Mouse (Mus musculus) heart, postnatal 25 days (tissue): ENCODE data around the gene Agap1. TPM values are rescaled to one million over a fixed set of nuclear protein-coding genes. Genes with fewer than 3 reads are reported as not detected.

Experiments used
- DNase-seq: peaks from one replicate; pipeline ENCODE4 v3.0.0; 2022; ENCODE audit warnings: low spot score
- intact Hi-C: fragments of 180-260 bp; cut with DNase I; formaldehyde crosslinking; loops from one replicate; pipeline ENCODE4 v1.15.1; 2025
- total RNA-seq, 2 experiments: library from RNA; stranded (reverse); gene quantifications; 2 replicates each; pipeline ENCODE4 v1.2.3; 2021

The Agap1 gene
- total RNA-seq, 2 experiments from 2014 or later = 62.8 to 65.5 TPM

GRCm38 (mm10) chr1:89724555-89724954, 269.9 kb downstream of the Agap1 start:
- intact Hi-C loops = no loop called here
- no peak for DNase-seq

GRCm38 (mm10) chr1:89724957-89725356, 270.4 kb downstream of the Agap1 start:
- DNase-seq = no peak
- intact Hi-C loops = no loop called here

DNA sequence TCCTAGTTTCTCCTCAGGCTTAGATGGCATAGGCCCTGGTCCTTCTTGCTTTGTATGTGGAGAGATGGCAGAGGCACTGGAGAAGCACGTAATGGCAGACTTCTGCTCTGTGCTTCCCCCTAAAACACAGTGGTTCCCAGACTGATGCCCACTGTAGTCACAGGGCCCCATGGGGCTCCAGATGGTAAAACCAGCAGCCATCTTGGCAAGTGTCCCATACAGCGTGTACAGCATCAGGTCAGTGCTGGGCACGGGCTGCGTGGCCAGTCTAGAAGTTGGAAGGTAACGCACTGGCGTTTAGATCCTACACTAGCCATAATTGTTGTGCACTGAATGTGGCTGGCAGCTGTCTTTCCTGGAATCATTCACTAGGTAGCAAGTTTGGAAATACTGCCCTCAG, 273.9 kb downstream of the Agap1 start:
- intact Hi-C loops = no loop called here
- DNase-seq = no peak

DNA sequence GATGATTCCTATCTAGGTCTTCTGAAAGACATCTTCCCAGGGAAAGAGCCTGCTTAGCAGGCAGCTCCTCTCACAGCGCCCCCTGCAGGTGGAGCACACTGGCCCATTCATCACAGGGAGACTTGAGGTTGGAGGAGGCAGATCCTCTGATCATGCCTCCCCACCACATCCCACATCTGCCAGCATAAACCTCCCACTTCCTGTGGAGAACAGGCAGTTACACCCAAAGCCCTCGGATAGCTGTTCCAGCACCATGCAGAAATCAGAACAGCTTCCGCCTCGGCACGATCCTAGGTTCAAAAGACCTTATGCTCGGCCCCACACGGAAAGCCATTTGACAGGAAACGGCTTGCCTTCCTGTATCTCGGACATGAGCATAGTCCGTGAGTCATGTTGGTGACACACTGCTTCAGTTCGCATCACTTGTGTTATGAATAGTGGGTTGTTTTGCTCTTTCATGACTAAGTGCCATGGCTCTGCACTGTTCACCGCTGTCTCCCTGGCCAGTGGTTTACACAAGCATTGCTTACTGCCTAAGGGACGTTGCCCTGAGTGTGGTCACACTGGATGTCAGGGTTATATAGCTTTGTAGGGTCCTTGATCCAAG, 276.1 kb downstream of the Agap1 start:
- intact Hi-C loops = no loop called here

GRCm38 (mm10) chr1:89734368-89734767, 279.8 kb downstream of the Agap1 start:
- no peak for DNase-seq
- intact Hi-C loops = no loop called here

More for the DNA sequence above, 276.1 kb downstream of the Agap1 start:
- DNase-seq = no peak

- intact Hi-C loops = no loop called here
- no peak for DNase-seq
These were observed 280.5 kb downstream of the Agap1 start for GRCm38 (mm10) chr1:89735146-89735545.

DNA sequence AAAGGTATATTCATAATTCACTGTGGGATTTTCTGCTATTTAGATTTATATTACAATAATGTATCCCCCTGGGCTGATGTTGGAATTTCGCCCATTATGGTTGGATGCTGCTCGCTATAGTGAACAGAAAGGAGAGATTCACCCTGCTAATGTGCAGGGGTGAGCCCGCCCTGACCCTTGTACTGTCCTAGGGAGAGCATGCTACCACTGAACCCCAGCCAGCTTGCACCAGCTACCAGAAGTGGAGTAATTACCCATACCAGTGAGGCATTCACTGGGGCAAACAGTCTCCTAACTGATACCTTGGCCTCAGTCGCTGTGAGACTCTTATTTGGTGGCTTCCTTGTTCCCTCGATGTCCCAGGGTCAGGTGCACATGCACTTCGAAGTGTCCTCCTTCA, 281.4 kb downstream of the Agap1 start:
- intact Hi-C loops = no loop called here
- no peak for DNase-seq

DNA sequence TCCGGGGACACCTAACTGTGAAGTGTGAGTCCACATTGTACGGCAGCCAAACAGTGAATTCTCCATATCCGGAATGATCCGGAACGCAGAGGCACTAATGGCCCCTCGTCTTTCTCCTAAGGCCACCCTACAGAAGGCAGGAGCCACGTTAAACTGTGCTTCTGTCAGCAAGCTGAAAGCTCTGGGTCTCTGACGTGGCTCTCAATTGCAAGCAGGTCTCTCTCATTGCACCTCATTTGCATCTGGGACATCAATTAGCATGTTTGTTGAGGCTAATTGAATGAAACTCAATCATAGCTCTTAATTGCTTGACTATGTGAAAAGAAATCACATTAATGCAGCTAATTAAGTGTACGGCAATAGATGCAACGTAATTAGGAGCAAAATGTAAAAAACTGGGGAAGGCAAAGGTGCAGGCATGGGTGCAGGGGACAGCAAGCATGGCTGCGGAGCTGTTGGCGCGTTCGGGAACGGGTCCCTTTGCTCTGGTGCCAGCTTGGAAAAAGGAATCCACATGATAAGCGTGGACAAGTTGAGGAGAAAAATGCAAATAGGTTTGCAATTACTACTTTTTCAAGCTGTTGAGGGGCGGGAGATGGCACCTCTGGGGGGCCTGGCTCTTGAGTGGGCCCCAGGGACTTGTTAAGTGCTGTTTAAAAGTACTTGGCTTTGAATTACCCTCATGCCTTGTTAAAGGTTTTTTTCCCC, 284.6 kb downstream of the Agap1 start:
- intact Hi-C loops = no loop called here
- no peak for DNase-seq

- DNase-seq = no peak
- intact Hi-C loops = no loop called here
These were observed 285.1 kb downstream of the Agap1 start for GRCm38 (mm10) chr1:89739775-89740099.

DNA sequence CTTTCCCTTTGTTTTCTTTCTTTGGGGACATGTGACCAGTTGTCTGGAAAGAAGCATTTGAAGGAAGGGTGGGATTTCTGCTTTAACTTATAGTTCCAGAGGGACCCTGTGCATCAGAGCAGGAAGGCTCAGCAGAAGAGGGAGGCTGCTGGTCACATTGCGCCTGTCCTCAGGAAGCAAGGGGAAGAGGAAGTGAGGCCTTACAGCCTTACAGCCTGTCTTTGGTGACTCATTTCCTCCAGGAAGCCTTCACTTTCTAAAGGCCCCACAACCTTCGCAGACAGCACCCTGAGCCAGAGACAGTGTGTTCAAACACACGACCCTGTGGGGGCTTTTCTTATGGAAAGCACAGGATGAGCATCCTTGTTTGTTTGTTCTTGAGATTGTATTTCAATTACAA, 287.8 kb downstream of the Agap1 start:
- DNase-seq = no peak
- intact Hi-C loops = no loop called here

GRCm38 (mm10) chr1:89746171-89746570, 291.6 kb downstream of the Agap1 start:
- no peak for DNase-seq
- intact Hi-C loops = no loop called here

- intact Hi-C loops = loop anchor here (5.0 kb wide), 1 partner anchor 97 kb away; no protein-coding TSS in a partner anchor
- DNase-seq = no peak
These were observed 295.1 kb downstream of the Agap1 start for GRCm38 (mm10) chr1:89749666-89750065.

- intact Hi-C loops = loop anchor here (5.0 kb wide), 1 partner anchor 98 kb away; no protein-coding TSS in a partner anchor
- DNase-seq = no peak
These were observed 295.9 kb downstream of the Agap1 start for GRCm38 (mm10) chr1:89750495-89750894.

- DNase-seq = no peak
- intact Hi-C loops = loop anchor here (5.0 kb wide), 1 partner anchor 99 kb away; no protein-coding TSS in a partner anchor
These were observed 296.3 kb downstream of the Agap1 start for GRCm38 (mm10) chr1:89750921-89751320.

- intact Hi-C loops = loop anchor here (5.0 kb wide), 1 partner anchor 99 kb away; no protein-coding TSS in a partner anchor
- no peak for DNase-seq
These were observed 296.7 kb downstream of the Agap1 start for GRCm38 (mm10) chr1:89751344-89751743.

GRCm38 (mm10) chr1:89752659-89753058, 298.1 kb downstream of the Agap1 start:
- DNase-seq = no peak
- intact Hi-C loops = loop anchor here (5.0 kb wide), 1 partner anchor 100 kb away; no protein-coding TSS in a partner anchor

GRCm38 (mm10) chr1:89755358-89755757, 300.8 kb downstream of the Agap1 start:
- no peak for DNase-seq
- intact Hi-C loops = no loop called here

GRCm38 (mm10) chr1:89756387-89756786, 301.8 kb downstream of the Agap1 start:
- no peak for DNase-seq
- intact Hi-C loops = no loop called here

- no peak for DNase-seq
- intact Hi-C loops = no loop called here
These were observed 302.9 kb downstream of the Agap1 start for GRCm38 (mm10) chr1:89757545-89757944.

DNA sequence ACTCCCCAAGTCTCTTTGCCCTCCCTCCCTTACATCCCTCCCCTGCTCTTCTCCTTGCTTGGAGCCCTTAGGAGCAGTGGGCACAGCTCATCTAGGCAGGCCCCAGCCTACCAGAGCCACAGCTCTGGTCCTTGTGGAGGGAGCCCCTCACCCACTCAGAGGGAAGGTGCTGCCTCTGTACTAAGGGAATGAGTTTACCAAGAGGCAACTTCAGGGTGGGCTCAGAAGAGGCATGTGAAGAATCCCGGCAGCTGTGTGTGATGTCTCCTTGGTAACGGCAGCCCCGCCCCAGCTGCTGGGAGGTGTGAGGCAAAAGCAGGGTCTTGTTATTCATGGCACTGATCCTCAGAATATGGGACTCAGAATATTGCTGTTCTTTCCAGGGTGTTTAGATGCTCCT, 309.3 kb downstream of the Agap1 start:
- no peak for DNase-seq
- intact Hi-C loops = no loop called here

DNA sequence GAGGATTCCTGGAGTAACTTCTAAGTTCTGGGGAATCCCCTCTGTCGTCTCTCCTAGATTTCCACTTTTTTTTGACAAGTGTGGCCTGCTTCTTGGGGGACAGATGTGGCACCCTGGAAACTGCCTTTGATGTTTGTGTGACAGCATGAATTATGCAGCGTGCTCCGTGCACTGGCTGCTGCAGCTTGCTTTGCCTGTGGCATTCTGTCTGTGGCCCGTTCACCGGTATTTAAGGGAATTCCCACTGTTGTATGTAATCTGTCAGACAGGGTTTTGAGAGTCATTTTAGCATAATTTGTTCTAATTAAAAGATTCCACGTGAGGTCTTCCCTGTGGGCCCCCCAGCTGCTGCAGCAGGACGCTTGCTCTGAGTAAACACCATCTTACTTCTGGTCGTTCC, 312.3 kb downstream of the Agap1 start:
- intact Hi-C loops = no loop called here
- DNase-seq = no peak

GRCm38 (mm10) chr1:89769641-89770040, 315.0 kb downstream of the Agap1 start:
- intact Hi-C loops = loop anchor here (2.0 kb wide), 1 partner anchor 173 kb away; no protein-coding TSS in a partner anchor

More at GRCm38 (mm10) chr1:89769641-89770040, 315.0 kb downstream of the Agap1 start:
- DNase-seq = no peak
